Mouse (Mus musculus) heart, embryonic 11.5 days (tissue): ENCODE results near the gene Nfatc4. TPM values are rescaled to one million over a fixed set of nuclear protein-coding genes. Genes with fewer than 3 reads are reported as not detected.

Experiments used
- ATAC-seq: fragments of 200-750 bp; cut with Nextera tagmentation; replicated peaks from 2 replicates; pipeline ENCODE4 v1.8.0; 2017; ENCODE audit warnings: moderate library complexity; ENCODE audit not compliant: insufficient number of reproducible peaks, low FRiP score, low TSS enrichment
- H3K27ac ChIP-seq: fragments of 300-500 bp; sonication (generic); 2 replicates; pipeline ENCODE4 v1.5.1; 2014; ENCODE audit warnings: mild to moderate bottlenecking, low read depth, low read length
- H3K27me3 ChIP-seq: fragments of 300-500 bp; sonication (generic); 2 replicates; pipeline ENCODE4 v1.6.1; 2014; ENCODE audit warnings: mild to moderate bottlenecking, low read length, mixed read lengths; ENCODE audit not compliant: control insufficient read depth, insufficient read depth
- H3K36me3 ChIP-seq: fragments of 300-500 bp; sonication (generic); 2 replicates; pipeline ENCODE4 v1.6.1; 2014; ENCODE audit warnings: mild to moderate bottlenecking, low read length, moderate library complexity, mixed read lengths; ENCODE audit not compliant: control insufficient read depth, insufficient read depth
- H3K4me1 ChIP-seq: fragments of 300-500 bp; sonication (generic); 2 replicates; pipeline ENCODE4 v1.6.1; 2014; ENCODE audit warnings: low read length; ENCODE audit not compliant: control insufficient read depth, insufficient read depth
- H3K4me2 ChIP-seq: fragments of 300-500 bp; sonication (generic); 2 replicates; pipeline ENCODE4 v1.6.1; 2014; ENCODE audit warnings: mild to moderate bottlenecking, moderate library complexity
- H3K4me3 ChIP-seq: fragments of 300-500 bp; sonication (generic); 2 replicates; pipeline ENCODE4 v1.5.1; 2014; ENCODE audit warnings: low read depth, low read length
- H3K9ac ChIP-seq: fragments of 300-500 bp; sonication (generic); 2 replicates; pipeline ENCODE4 v1.6.1; 2014; ENCODE audit warnings: mild to moderate bottlenecking, low read depth, low read length, moderate library complexity
- H3K9me3 ChIP-seq: fragments of 300-500 bp; sonication (generic); replicated peaks from 2 replicates; pipeline ENCODE4 v1.6.1; 2016; ENCODE audit warnings: low read length; ENCODE audit not compliant: control insufficient read depth
- WGBS: fragments of 180-500 bp; shearing (Covaris S2); extraction: QIAGEN DNeasy Blood & Tissue Kit; methylation state at CpG from one replicate; pipeline ENCODE4 v1.1.7; 2014; ENCODE audit not compliant: insufficient replicate concordance; 5-methylcytosine and 5-hydroxymethylcytosine counted together
- polyA plus RNA-seq: library from polyadenylated mRNA; unstranded; fragments of >200 nt; fragmentation: Nextera tagmentation; extraction: Ambion mirVana; gene quantifications from 2 replicates; pipeline ENCODE4 v1.2.1, GENCODE M21; 2014

Gene Nfatc4
- polyA plus RNA-seq, 1 experiment from 2014 or later = 16.9 TPM

GRCm38 (mm10) chr14:55782361-55782960, 40.5 kb upstream of the Nfatc4 start:
- peak overlapping the region; percentile 63 for H3K27ac ChIP-seq
- H3K9me3 ChIP-seq = no peaks in the 10 kb centered on the region
- H3K9ac ChIP-seq = peak overlapping the region; percentile 50; the same call in 1 of the 2 replicates
- peak overlapping the region; percentile 62 for H3K4me2 ChIP-seq
- no peaks in the 10 kb centered on the region for H3K36me3 ChIP-seq
- peaks cover 52% of the 10 kb centered on the region for H3K27me3 ChIP-seq
- 42% methylated on average over 9 of the region's 9 CpGs for WGBS
- peaks cover 13% of the 10 kb centered on the region; the same call in 1 of the 2 replicates for H3K4me1 ChIP-seq
- H3K4me3 ChIP-seq = peak overlapping the region; percentile 52
- no peak for ATAC-seq

DNA sequence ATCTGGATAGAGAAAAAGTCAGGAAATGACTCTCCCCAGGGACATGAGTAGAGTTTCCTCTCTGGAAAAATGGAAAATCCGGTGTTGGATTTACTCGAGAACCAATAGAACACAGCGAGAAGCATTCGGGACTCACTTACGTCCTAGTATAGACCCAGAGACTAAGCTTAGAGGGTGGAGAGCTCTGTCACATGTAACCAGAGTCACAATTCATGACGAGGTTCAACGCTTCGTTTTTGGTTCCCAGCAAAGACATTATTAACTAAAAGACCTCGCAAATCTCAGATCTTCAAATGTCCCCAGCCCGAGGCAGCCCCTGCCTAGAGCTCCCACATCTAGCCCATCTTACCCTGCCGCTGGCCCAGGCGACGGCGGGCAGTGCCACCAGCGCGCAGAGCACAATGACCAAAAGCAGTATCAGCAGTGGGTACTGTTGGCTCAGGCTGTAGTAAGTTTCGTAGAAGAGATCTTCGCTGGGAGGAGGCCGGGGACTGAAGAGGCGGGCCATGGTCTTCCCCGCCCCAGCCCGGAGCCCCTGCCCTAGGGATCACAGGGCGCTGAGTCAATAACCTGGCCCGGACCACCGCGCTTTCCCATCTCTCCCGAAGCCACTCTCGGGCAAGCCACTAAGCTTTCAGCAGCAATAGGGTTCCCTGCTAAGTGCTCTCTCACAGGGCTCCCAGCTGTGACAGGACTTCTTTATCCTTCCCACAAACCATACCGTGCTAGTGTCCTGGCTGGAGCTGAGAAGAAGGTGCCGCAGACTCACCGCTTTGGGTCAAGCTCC, 39.6 kb upstream of the Nfatc4 start:
- Histone ChIP-seq H3K27ac (peak overlapping the region; percentile 73), H3K9me3 (no peaks in the 10 kb centered on the region), H3K4me1 (peaks cover 12% of the 10 kb centered on the region; the same call in 1 of the 2 replicates), H3K9ac (peak overlapping the region; percentile 58; the same call in 1 of the 2 replicates), H3K4me2 (peak overlapping the region; percentile 62), H3K27me3 (peaks cover 61% of the 10 kb centered on the region), H3K36me3 (no peaks in the 10 kb centered on the region), H3K4me3 (peak overlapping the region; percentile 52)
- 1% methylated on average over 31 of the region's 31 CpGs for WGBS
- ATAC-seq = peak; percentile 19; the same call in 1 of the 2 replicates

DNA sequence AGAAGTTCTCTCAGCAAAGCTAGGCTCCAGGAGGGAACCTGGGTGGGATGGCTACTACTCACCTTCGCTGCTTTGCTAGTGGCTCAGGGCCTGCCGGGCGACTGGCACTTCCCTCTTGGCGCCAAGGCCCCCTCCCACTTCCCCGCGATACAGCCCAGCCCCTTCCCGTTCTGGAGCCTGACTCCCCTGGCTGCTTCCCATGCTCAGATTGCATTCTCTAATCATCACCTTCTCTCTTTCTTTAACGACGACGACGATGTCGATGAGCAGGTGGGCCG, 39.0 kb upstream of the Nfatc4 start, which contains the start of gene Adcy4:
TSS of gene Adcy4 (minus strand) at position 138 of the 278 bp plus-strand sequence.
- H3K4me1 ChIP-seq = peaks cover 12% of the 10 kb centered on the region; the same call in 1 of the 2 replicates
- ATAC-seq = peak; percentile 43; the same call in 1 of the 2 replicates

GRCm38 (mm10) chr14:55785195-55785594, 37.7 kb upstream of the Nfatc4 start:
- Histone ChIP-seq H3K27ac (no peak overlapping the region), H3K4me1 (peaks cover 12% of the 10 kb centered on the region; the same call in 1 of the 2 replicates), H3K9me3 (no peaks in the 10 kb centered on the region), H3K4me2 (no peak overlapping the region), H3K27me3 (peaks cover 70% of the 10 kb centered on the region), H3K9ac (no peak overlapping the region), H3K36me3 (no peaks in the 10 kb centered on the region), H3K4me3 (no peak overlapping the region)
- ATAC-seq = no peak
- 25% methylated on average over 6 of the region's 6 CpGs for WGBS

More for the DNA sequence above, 39.0 kb upstream of the Nfatc4 start, which contains the start of gene Adcy4:
- Histone ChIP-seq H3K27me3 (peaks cover 66% of the 10 kb centered on the region), H3K36me3 (no peaks in the 10 kb centered on the region), H3K4me3 (peak within 1 kb of the TSS; percentile 52), H3K4me2 (peak within 1 kb of the TSS; percentile 62), H3K9ac (peak within 1 kb of the TSS; percentile 58; the same call in 1 of the 2 replicates), H3K9me3 (no peaks in the 10 kb centered on the region), H3K27ac (peak within 1 kb of the TSS; percentile 73)
- WGBS = 2% methylated on average over 13 of the region's 13 CpGs

DNA sequence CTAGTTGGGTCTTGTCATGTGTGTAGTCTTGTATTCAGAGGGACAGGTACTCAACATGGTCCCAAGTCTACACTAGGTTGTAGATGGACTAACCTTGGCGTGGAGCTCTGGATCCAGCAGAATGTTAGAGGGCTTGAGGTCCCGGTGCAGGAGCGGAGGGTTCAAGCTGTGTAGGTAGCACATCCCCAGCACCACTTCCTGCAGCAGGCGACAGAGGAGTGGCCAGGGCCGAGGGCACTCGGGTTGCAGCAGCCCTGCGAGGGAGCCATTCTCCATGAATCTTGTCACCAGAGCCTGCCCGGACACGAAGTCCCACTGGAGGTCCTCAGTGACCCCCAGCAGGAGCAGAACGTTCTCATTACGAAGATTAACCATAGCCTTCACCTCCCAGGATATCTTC, 35.2 kb upstream of the Nfatc4 start:
- ATAC-seq = no peak
- Histone ChIP-seq H3K4me3 (peak overlapping the region; percentile 41; the same call in 1 of the 2 replicates), H3K4me2 (peak overlapping the region; percentile 74), H3K27me3 (peaks cover 57% of the 10 kb centered on the region), H3K9me3 (no peaks in the 10 kb centered on the region), H3K27ac (no peak overlapping the region), H3K4me1 (0 out of 2 replicates have a peak, but pooled peaks cover 8% of the 10 kb centered on the region), H3K36me3 (no peaks in the 10 kb centered on the region), H3K9ac (no peak overlapping the region; the same call in 1 of the 2 replicates)
- 28% methylated on average over 11 of the region's 11 CpGs for WGBS

DNA sequence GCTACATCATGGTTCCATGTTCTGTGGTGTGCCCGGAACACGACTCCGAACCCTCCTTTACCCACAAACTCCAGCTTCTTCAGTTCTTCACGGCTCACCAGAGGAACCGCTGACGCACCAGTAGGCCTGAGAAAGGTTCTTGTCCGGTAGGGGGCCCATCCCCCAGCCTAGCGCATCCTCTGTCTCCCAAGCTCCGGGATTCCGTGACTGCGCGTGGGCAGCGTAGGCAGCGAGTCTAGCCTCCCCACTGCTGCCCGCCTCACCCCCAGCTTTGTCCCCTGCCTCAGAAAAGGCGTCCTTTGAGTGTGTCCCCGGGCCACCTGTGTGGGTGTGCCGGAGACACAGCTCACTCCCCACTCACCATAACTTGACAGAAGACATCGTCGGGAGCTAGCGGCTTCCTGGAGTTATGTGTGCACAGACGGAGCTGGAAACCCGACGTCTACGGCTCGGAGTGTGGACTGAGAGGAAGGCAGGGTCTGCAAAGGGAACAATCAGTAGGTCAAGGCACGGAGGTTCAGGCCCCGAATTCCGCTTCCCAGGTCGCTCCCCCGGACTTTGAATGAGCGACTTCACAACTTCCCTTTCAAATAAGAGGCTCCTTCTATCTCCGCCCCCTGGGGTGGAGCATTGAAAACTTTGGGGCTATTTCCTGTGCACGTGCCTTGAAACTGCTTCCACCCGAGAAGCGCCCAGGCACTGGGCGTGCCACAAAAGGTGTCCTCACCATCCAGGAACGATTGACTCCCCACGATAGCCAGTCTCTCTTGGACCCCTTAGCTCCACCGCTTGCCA, 34.5 kb upstream of the Nfatc4 start, which contains the start of gene Ripk3:
TSS of gene Ripk3 (minus strand) at position 610 of the 795 bp plus-strand sequence.
- Histone ChIP-seq H3K9ac (peak within 1 kb of the TSS; percentile 54), H3K27ac (no peak within 1 kb of the TSS), H3K9me3 (no peaks in the 10 kb centered on the region), H3K36me3 (no peaks in the 10 kb centered on the region), H3K4me2 (peak within 1 kb of the TSS; percentile 74), H3K4me3 (peak within 1 kb of the TSS; percentile 41), H3K27me3 (peaks cover 54% of the 10 kb centered on the region), H3K4me1 (0 out of 2 replicates have a peak, but pooled peaks cover 8% of the 10 kb centered on the region)
- WGBS = 4% methylated on average over 40 of the region's 40 CpGs
- no peak for ATAC-seq

GRCm38 (mm10) chr14:55793461-55793860, 29.5 kb upstream of the Nfatc4 start:
- no peak overlapping the region for H3K9ac ChIP-seq
- WGBS = 56% methylated on average over 2 of the region's 2 CpGs
- no peak overlapping the region for H3K27ac ChIP-seq
- no peak for ATAC-seq
- H3K36me3 ChIP-seq = no peaks in the 10 kb centered on the region
- H3K27me3 ChIP-seq = peaks cover 8% of the 10 kb centered on the region
- H3K9me3 ChIP-seq = no peaks in the 10 kb centered on the region
- no peak overlapping the region for H3K4me2 ChIP-seq
- no peaks in the 10 kb centered on the region for H3K4me1 ChIP-seq
- no peak overlapping the region for H3K4me3 ChIP-seq

GRCm38 (mm10) chr14:55793946-55794345, 29.0 kb upstream of the Nfatc4 start:
- 57% methylated on average over 2 of the region's 2 CpGs for WGBS
- H3K9me3 ChIP-seq = no peaks in the 10 kb centered on the region
- ATAC-seq = no peak
- no peak overlapping the region for H3K9ac ChIP-seq
- H3K4me3 ChIP-seq = no peak overlapping the region
- peaks cover 3% of the 10 kb centered on the region for H3K27me3 ChIP-seq
- no peak overlapping the region for H3K4me2 ChIP-seq
- H3K36me3 ChIP-seq = no peaks in the 10 kb centered on the region
- H3K4me1 ChIP-seq = no peaks in the 10 kb centered on the region
- no peak overlapping the region for H3K27ac ChIP-seq
